Mouse (Mus musculus): ENCODE data around the gene Pappa. TPM values are rescaled to one million over a fixed set of nuclear protein-coding genes. Genes with fewer than 3 reads are reported as not detected.

Gene Pappa
- polyA plus RNA-seq, 1 experiment, result 0.33 TPM

GRCm38 (mm10) chr4:65399457-65399856 lies 275.5 kb downstream of the Pappa start:
- 73% methylated on average over 4 of the region's 4 CpGs for WGBS
- TF ChIP-seq CTCF (IDR thresholded peaks at IDR 0.05; ENCODE audit: insufficient read depth, low read length) (no peak), POLR2A (IDR thresholded peaks at IDR 0.05; ENCODE audit: borderline replicate concordance, extremely low read depth, low read depth, low read length) (no peak)
- DNase-seq, result no peak

DNA sequence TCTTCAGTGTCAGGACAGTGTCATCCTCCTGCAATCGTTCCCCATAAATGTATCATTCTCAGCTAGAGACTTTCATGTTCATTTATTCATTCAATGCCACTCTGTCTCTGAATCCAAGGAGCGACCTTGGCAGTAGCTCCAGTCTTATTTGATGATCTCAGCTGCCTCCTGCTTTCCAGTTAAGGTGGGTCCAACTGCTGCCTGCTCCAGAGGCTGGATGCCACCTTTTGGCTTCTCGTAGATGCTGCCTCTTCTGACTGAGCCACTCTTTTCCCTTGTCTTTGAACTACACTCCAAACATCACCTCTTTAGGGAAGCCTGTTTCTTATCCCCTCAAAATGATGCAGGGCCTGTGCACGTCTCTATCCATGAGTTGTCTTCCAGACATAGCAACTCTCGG lies 278.3 kb downstream of the Pappa start:
- TF ChIP-seq POLR2A (IDR thresholded peaks at IDR 0.05; ENCODE audit: borderline replicate concordance, extremely low read depth, low read depth, low read length), result no peak
- TF ChIP-seq CTCF (IDR thresholded peaks at IDR 0.05; ENCODE audit: insufficient read depth, low read length), result no peak
- WGBS, result 79% methylated on average over 5 of the region's 5 CpGs

More at GRCm38 (mm10) chr4:65399457-65399856, 275.5 kb downstream of the Pappa start:
- H3K4me1 ChIP-seq (ENCODE audit: control insufficient read depth, insufficient read depth, low read length), result no peaks in the 10 kb centered on the region
- H3K4me3 ChIP-seq (replicated peaks; ENCODE audit: extremely low read depth, low read depth, low read length), result no peak overlapping the region

GRCm38 (mm10) chr4:65402836-65403634 lies 279.1 kb downstream of the Pappa start:
- WGBS, result 66% methylated on average over 6 of the region's 6 CpGs
- no peaks in the 10 kb centered on the region for H3K4me1 ChIP-seq (ENCODE audit: control insufficient read depth, insufficient read depth, low read length)
- no peak for DNase-seq
- TF ChIP-seq POLR2A (IDR thresholded peaks at IDR 0.05; ENCODE audit: borderline replicate concordance, extremely low read depth, low read depth, low read length), result no peak
- TF ChIP-seq CTCF (IDR thresholded peaks at IDR 0.05; ENCODE audit: insufficient read depth, low read length), result no peak
- H3K4me3 ChIP-seq (replicated peaks; ENCODE audit: extremely low read depth, low read depth, low read length), result no peak overlapping the region

More for the DNA sequence above, 278.3 kb downstream of the Pappa start:
- H3K4me3 ChIP-seq (replicated peaks; ENCODE audit: extremely low read depth, low read depth, low read length), result no peak overlapping the region
- DNase-seq, result no peak
- H3K4me1 ChIP-seq (ENCODE audit: control insufficient read depth, insufficient read depth, low read length), result no peaks in the 10 kb centered on the region

All from lung, adult 2 months (tissue).